Mouse (Mus musculus) adrenal gland (tissue): ENCODE measurements around the gene Tgif2.
"Not testable (repeated sequence)": the region's sequence is repeated elsewhere in the genome, so short reads cannot be mapped to it uniquely, and the experiment has no call there.

Source experiments
- intact Hi-C: fragments of 180-260 bp; cut with DNase I; formaldehyde crosslinking; loops from one replicate; pipeline ENCODE4 v1.15.1; 2025
- long read RNA-seq, 2 experiments: library from polyadenylated mRNA; unstranded; transcript quantifications; one replicate each; pipeline ENCODE4 v2.0.0; 2020; ENCODE audit warnings: borderline replicate concordance in 1 of 2; ENCODE audit not compliant: insufficient replicate concordance in 1 of 2

The Tgif2 gene
- long read RNA-seq, experiment 1, partial matches to known transcripts: 0 of 4 reads
- long read RNA-seq, experiment 1, other reads (novel, unspliced or antisense): 4 of 4 reads
- long read RNA-seq, experiment 2, partial matches to known transcripts: 0 of 4 reads
- long read RNA-seq, experiment 2, other reads (novel, unspliced or antisense): 3 of 4 reads

DNA sequence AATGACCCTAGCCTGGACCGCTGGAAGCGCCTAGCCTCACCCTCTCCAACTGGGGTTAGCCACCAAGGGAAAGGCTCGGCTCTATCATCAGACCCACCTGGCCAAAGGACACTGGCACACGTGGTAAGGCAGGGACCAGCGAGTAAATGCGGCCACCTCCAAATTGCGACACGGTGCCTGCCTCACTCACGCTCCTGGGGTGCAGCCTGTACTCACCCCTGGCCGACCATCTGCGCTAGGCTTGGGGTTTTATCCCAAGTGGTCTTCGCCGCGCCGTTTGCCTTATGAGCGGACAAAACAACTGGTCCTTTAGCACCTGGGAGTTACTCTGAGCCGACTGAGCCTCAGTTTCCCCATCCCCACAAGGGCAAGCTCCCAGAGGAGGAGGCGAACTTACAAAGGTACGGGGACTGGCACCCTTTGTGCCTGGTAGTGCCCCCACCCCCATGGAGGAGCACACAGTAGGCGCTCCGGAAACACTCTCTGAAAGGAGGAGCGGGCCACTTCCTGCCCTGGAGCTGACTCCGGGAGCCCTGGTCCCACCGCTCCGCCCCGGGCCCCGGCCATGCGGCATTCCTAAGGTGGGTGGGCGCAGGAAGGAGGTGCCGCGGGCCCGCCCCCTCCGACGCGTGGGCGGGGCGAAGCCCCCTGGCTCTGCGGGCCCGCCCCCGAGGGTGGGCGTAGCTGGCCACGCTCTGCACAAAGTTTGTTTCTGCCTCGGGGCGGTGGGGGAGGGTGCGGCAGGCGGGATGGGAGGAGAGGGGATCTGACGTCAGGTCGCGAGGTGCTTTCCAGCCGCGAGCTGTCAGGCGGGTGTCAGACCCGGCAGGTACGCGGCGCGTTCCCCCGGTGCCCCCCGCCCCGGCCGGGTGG, at the start of gene Tgif2:
Tgif2 (plus strand) TSS at position 689 of the 873 bp plus-strand sequence.
- intact Hi-C loops: no loop called here

- intact Hi-C loops: no loop called here
Observed at GRCm38 (mm10) chr2:156798516-156798915, 41.3 kb upstream of the Tgif2 start.

- intact Hi-C loops: no loop called here
Observed at GRCm38 (mm10) chr2:156801045-156801444, 38.8 kb upstream of the Tgif2 start.

DNA sequence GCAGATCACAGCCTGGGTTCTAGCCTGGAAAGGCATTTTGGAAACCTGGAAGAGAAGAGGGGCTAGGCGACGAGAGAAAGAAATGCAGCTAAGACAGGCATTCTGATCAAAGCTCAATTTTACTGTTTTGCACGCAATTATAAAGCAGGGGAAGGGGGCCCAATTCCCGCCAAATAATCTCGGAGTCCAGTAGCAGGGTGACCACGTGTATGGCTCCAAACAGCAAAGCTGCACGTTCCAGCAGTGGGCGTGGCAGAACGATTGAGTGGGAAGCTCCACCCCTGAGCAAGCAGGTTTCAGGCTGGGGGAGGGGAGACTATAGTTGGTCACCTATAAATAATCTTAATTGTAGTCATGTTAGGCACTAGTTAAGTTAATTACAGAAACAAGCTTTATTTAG, 37.7 kb upstream of the Tgif2 start:
- intact Hi-C loops: not testable (repeated sequence)

DNA sequence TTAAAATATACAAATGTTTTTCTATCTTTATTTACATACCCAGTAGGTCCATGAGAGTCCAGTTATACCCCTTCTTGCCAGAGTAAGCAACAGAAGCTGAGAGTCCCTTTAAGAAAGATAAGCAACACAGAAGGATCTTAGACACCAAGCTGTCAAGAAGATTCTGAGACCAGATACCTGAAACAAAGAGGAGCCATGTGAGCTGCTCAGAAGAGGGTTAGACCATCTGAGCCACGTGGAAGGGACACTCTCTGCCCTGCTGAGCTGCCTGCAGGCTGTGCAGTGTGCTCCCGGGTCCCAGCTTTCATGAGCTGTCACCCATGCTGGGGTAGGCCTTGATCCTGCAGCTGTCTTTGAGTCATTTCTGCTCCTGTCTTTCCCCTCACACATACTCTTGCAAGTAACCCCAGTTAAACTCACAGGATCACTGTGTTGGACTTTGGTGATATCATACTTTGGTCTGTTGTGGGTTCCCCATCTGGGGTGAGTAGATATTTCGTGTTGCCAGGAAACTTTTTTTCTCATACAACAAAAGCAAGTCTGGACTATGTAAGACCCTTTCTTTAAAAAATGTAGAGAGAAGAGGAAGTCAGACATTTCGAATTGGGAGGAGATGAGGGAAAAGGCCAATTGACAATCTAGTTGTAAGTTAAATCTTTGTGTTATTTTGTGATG, 36.0 kb upstream of the Tgif2 start:
- intact Hi-C loops: no loop called here

GRCm38 (mm10) chr2:156804589-156804988, 35.2 kb upstream of the Tgif2 start:
- intact Hi-C loops: no loop called here

DNA sequence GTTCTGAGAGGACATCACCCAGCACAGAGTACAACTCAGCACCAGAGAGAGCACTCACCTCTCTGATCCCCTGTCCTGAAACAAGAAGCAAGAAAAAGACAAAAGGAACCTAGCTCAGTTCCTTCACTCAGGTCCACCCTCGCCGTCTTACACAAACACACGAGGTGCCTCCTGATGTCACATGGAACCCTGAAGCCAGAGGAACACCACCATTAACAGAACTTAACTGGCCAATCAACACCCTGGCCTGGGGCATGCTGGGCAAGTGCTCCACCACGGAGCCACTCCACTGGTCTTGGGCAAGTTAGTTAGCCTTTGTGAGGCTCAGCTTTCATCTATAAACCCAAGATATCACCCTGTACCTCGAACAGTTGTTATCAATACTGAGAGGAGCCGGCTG, 32.9 kb upstream of the Tgif2 start:
- intact Hi-C loops: loop anchor here (5.0 kb wide), 1 partner anchor 45 kb away; no protein-coding TSS in a partner anchor

DNA sequence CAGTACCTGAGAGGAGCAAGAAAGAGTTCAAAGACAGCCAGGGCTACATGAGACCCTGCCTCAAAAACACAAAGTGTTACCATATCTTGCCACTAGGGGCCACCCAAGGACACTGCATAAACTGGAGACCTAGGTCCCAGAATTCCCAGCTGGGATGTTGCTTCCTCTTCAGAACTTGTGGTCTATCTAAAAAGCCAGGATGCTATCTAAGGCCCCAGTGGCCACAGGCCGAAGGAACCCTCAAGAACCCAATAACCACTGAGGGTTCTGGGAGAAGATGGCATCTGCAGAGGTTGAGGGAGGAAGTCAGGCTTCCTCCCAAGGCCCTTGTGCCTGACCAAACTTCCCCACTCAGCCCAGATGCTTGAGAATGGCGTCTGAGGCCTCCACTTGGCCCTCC, 30.2 kb upstream of the Tgif2 start:
- intact Hi-C loops: loop anchor here (5.0 kb wide), 1 partner anchor 43 kb away; no protein-coding TSS in a partner anchor

DNA sequence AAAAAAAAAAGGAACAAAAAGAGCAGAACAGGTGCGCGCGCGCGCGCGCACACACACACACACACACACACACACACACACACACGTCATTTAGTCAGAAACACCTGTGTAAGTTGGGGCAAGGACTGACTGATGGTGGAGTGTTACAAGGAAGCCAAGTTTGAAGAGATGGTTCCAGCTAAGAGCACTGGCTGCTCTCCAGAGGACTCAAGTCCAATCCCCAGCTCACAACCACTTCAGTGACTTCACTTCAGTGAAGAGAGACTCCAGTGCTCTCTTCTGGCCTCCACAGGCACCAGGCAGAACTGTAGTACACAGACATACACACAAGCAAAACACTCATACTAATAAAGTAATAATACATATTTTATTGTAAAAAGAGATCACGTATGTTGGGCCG, 29.1 kb upstream of the Tgif2 start:
- intact Hi-C loops: loop anchor here (5.0 kb wide), 1 partner anchor 282 kb away; no protein-coding TSS in a partner anchor

- intact Hi-C loops: loop anchor here (5.0 kb wide), 1 partner anchor 281 kb away; no protein-coding TSS in a partner anchor
Observed at GRCm38 (mm10) chr2:156811556-156811955, 28.3 kb upstream of the Tgif2 start.

- intact Hi-C loops: loop anchor here (5.0 kb wide), 1 partner anchor 278 kb away; no protein-coding TSS in a partner anchor
Observed at GRCm38 (mm10) chr2:156814344-156814801, 25.4 kb upstream of the Tgif2 start.

- intact Hi-C loops: loop anchor here (5.0 kb wide), 1 partner anchor 277 kb away; no protein-coding TSS in a partner anchor
Observed at GRCm38 (mm10) chr2:156814893-156815292, 24.9 kb upstream of the Tgif2 start.

DNA sequence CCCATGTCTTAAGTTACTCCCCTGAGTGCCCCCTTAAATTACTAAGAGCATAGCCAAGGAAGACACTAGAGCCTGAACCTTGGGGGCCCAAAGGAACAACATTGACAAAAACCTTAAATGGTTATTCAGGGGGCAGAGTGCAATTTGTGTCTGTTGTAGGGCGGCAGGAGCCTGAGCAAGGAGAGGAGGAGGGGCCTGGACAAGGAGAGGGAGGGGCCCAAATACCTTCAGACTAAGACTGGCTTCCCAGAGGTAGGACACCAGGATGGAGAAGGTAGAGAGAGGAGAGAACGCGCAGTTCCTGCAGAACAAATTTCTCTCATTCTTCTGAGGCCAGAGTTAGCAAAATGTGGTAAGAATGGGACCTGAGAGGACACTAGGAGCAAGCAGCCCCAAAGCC, 24.4 kb upstream of the Tgif2 start:
- intact Hi-C loops: no loop called here

- intact Hi-C loops: no loop called here
Observed at GRCm38 (mm10) chr2:156816116-156816515, 23.7 kb upstream of the Tgif2 start.

- intact Hi-C loops: not testable (repeated sequence)
Observed at GRCm38 (mm10) chr2:156825128-156825527, 14.7 kb upstream of the Tgif2 start.

GRCm38 (mm10) chr2:156834336-156834735, 5.5 kb upstream of the Tgif2 start:
- intact Hi-C loops: no loop called here

- intact Hi-C loops: no loop called here
Observed at GRCm38 (mm10) chr2:156838839-156839238, 968 bp upstream of the Tgif2 start.

DNA sequence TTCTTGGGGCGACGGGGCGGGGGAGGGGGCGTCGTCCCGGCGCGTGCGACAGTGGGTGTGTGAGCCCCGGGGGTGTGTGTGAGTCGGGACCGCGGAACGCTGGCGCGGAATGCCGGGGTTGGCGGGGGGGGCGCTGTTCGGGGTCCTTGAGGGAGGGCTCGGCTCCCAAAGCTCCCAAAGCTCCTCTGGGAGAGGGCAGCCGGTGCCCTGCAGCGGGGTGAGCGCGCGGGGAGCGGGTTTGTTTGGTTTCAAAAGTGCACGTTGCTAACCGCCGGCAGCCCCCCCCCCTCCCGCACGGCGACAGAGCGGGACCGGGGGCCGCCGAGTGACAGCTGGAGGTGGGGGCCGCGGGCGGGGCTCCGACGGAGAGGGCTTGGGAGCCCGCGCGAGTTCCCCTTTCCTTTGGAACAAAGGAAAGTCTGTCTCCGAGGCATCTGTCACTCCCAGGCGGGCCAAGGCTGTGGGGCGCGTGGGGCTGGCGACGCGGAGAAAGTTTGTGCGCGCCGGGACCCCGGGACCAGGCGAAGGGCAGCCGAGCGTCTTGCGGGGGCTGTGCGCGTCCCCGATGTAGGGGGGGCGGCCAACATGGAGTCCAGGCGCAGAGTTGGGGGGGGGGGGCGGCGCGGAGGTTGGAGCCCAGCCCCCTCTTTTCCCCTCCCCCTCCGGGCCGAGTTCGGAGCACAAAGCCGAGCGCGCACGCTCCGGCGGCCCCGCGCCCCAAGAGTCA, 657 bp downstream of the Tgif2 start:
- intact Hi-C loops: no loop called here

DNA sequence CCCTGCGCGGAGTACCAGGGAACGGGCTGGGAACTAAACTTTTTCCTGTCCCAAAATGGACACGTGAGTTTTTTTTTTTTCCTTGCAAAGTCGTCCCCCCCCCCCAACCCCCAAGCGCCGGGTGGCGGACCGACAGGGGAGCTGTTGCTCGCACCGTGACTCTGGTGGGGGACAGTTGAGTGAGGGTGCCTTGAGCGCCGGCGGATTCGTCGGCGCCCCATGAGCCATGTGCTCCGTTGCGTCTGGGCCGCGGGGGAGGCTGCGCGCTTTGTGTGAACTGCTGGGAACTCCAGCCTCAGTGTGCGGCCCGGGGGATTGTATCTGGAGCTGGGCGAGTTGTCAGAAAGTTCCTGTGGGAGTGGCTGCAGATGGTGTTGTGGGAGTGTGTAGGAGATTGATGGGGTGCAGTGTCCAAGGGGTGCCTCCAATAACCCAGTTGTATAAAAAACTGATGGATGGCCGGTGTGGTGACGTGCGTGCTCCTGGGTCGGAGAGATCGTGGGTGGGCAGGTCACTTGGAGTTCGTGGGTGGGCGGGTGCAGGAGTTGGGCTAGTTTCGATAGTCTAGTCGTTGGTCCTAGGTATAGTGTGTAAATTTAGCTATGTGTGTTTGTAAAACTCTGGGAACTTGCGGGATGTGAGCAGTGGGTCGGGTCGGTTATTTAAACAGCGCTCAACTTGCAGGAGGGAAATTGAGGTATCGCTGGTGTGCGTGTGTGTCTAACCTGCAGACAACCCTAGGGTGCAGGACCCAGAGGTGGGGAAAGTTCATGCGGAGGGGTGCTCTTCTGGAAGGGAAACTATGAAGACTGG, 1.4 kb downstream of the Tgif2 start:
- intact Hi-C loops: no loop called here
